Mouse (Mus musculus): ENCODE measurements around the gene Ghrl.
"Not testable (repeated sequence)": the region's sequence is repeated elsewhere in the genome, so short reads cannot be mapped to it uniquely, and the experiment has no call there.

Ghrl gene

DNA sequence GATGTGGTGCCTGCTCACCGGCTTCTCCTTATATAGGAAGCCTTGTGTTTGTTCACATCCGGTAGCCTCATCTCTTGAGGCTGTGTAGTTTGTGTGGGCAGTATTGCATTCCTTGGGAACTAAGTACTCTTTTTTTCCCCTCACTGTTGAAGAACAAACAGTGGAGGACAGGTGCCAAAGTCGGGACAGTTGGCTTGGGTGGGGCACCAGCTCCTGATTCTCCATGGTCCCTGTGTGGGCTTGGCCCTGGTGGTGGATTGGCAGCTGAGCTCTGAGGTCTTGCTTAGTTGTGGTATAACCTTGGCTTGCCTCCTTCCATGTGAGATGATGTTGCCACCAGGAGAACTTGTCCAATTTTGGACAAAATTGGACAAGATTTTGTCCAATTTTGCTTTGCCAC is at the start of gene Ghrl:
Gene Ghrl (minus strand): TSS at position 3 of the 400 bp plus-strand sequence.
- DNase-seq: no peak

DNA sequence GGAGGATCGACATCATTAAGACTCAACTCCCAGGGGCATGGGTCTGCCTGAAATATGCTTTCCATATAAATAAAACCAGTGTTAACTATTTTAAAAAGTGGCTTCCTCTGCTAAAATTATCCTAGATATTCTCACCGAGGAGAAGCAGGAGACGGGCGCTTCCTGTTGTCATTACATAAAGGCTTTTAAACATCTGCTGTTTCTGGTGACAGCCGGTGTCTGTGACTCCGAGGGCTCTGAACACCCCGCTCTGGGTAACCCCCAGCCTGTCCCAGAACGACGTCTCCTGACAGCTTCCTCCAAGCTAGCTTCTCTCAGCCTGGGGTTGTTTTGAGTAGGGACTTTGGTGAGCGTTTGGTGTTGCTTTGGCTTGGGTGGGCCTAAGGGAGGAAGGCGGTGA is 49.1 kb upstream of the Ghrl start:
- no peak for DNase-seq

DNA sequence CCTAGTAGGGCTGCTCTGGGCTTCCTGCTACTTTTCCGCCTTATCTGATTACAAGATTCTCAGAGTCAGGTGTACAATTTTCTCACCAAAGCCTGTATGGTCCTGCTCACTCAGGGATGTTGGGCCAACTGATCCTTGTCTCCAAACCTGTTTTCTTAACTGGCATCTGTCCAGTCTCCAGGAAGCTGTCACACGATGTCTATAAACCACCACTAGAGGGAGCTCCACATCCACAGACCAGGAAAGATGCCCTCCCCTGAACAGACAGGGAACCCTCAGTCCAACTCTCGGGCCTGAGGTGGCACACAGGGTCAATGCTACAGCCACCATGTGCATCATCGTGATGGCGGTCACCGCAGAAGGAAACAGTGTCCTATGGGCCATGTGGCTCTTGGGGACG is 42.0 kb upstream of the Ghrl start:
- DNase-seq: peak; percentile 72

DNA sequence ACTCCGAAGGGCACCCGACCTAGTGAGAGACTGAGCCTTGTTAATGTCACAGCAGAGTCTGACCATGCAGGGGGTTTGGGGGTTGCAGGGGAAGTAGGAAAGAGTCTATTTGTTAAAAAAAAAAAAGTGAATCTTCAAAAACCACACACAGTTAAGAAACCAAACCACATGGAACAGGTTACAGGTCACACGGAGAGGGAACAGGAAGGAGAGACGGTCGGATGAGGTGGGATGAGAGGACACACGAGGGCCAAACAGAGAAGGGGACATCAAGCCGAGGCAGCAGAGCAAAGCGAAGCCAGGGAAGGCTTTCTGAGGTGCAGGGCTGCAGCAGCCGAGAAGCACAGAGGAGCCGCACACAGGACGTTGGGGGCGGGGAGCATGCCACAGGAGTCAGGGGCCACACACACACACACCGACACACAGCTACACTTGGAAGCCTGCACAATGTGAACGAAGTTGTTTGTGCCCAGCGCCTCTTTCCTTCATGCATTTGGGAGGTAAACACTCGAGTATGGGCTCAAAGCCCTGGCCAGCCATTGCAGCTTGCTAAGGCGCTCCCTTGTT is 29.5 kb upstream of the Ghrl start:
- no peak for DNase-seq

DNA sequence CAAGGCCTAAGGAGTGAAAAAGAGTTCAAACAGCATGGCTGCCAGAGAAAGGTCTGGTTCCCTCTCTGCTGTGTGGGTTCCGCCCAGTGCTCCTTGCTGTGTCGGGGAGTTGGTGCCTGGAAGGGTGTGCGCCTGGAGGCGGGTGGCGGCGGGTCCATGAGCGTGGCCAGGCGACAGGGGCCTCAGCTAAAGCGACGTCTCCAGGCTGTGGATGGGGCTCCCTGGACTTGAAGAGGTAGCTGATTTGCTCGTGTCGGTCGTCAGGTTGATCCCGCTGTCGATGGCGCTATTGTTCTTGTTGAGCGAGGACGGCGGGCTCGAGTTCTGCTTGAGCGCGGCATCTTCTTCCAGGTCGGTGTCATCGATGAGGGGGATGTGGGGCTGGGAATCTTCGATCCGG is 28.7 kb upstream of the Ghrl start:
- DNase-seq: no peak

DNA sequence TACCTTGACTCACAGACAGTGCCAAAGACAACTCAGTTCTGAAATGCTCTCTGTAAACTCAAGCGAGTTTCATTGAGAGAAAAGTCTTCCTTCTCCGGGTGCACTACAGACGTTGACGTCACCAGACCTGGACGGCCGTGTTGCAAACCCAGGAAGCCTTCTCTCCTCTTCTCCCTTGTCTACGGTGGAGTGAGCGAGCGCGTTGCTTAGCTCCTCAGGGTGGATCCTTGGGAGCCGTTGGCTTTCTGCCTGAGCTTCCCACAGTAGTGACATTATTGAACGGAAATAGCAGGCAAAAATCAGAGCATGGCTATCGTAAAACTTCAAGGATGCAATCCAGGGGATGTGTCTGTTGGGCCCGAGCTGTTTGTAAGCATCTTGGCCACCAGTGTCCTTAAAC is 27.6 kb upstream of the Ghrl start:
- no peak for DNase-seq

DNA sequence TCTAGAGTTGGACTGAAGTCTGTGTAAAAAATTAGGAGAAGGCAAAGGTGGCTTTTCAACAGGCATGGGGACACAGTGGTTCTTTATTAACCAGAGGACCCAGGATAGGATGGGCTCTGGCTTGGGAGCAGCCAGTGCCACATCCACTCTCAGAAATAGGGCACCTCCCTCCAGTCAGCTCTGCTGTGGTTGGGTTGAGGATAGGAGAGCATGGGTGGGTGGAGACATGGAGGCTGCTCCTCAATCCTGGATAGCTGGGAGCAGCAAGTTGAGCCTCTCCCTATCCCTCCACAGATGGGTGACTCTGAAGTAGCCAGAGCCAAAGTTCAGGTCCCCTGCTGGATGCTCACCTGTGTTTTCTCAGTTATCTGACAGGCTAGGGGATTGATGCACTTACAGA is 25.4 kb upstream of the Ghrl start:
- DNase-seq: no peak

DNA sequence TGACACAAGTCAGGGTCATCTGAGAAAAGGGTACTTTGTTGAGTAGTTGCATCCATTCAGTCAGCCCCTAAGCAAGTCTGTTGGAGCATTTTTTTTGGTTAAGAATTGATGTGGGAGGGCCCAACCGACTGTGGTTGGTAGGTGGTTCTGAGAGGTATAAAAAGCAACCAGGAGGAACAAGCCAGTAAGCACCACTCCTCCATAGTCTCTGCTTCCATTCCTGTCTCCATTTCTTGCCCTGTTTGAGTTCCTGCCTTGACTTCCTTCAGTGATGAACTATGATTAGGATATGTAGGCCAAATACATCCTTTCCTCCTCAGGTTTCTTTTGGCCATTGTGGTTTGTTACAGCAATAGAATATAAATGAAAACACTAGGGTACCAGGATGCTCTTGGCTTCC is 23.4 kb upstream of the Ghrl start:
- no peak for DNase-seq

DNA sequence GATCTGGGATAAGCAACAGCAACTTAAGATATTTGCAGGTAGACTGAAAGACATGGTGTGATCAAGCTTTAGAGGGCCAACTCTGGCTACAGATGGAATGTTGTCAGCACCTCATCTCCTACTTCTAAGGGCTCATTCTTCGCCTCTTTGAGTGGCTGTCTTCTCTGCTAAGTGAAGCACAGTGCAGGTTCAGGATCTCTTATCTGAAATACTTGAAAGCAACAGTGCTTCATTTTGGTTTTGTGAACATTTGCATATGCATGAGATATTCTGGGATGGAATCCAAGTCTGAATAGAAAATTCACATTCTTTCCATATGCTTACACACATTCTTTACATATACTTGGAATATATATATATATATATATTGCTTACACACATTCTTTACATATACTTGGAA is 22.6 kb upstream of the Ghrl start:
- DNase-seq: no peak

DNA sequence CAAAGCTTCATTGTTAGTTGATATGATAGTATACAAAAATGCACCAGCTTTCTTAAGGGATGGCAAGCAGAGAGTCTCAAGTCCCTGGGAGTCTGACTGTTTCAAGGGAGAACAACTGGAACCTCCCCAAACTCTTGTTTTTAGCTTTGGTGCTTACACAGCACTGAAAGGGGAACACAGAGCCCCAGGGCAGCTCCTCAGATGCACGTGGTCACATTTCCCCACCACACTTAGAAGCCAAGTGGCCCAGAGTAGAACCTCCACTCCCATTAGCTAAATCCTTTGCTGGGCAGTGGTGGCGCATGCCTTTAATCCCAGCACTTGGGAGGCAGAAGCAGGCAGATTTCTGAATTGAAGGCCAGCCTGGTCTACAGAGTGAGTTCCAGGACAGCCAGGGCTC is 21.7 kb upstream of the Ghrl start:
- DNase-seq: no peak

DNA sequence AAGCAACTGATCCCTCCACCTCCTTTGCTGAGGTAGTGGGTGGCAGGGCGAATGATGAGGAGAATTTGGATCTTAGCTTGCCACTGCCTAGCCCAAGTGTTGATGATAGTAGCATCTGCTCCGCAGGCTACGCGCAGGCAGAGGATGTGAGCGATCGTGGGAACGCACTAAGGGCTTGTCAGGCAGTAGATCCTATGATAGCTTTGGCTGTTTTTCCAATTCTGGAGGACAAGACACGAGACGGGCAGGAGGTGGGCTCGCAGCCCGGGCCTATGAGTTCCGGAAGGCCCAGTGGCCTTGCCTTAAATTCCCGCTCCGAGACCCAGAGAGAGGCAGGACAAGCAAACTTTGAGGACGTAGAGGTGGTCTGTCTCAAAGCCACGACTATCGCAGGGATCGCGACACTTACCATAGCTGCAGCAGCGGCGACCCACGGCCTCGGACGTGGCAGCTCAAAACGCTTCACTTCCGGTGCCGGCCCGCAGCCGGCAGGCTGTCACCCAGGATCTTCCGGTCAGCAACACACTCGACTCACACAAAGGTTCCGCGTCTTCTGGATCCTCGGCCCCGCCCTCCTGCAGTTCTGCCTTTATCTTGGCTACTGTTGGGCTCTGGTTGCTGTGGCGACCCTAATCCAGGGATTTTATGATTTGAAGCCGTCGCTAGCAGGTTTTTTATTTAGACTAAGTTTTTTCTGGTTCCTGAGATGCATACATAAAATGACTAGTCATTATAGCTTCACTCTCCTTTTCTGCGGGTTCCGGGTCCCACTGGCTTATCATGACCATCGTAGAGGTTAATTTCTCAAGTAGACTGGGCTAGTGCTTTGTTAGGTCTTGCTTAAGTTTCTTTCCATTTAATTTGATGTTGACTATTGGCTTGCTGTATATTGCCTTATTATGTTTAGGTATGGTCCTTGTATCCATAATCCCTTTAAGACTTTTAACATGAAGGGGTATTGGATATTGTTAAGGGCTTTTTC is 20.8 kb upstream of the Ghrl start, which contains the start of gene Sec13:
Gene Sec13 (minus strand): TSS at position 508 of the 982 bp plus-strand sequence.
- peak; percentile 93 for DNase-seq

DNA sequence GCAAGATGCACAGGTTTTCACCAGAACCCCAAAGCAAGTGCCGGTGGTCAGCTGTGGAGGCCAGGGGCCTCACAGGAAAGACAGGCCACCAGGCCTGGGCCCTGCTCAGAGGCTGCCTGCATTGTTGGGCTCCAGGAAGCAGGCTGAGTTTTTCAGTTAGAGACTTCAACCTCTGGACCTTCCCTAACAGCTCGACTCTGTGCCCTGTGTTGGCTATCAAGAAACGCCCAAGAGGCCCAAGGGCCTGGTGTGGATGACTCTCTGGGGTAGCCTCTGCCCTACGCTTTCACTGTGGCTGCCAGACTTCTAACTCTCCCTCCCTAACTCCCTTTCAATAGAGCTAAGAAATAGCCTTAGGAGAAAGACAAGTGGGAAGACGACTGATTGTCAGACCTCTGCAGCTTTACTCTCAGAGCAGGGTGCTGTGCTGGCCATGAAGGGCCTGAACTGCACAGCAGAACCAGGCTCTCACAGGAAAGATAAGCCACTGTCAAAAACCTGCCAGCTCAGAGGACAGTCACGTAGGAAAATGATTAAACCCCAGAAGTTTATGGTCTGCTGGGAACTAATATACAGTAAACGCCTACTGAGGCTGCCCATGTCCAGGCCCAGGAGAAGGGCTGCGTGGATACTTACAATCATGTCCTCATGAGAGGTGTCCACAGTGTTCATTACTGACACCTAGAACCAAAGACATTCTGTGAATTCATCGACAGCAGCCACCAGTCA is 17.8 kb upstream of the Ghrl start:
- no peak for DNase-seq

DNA sequence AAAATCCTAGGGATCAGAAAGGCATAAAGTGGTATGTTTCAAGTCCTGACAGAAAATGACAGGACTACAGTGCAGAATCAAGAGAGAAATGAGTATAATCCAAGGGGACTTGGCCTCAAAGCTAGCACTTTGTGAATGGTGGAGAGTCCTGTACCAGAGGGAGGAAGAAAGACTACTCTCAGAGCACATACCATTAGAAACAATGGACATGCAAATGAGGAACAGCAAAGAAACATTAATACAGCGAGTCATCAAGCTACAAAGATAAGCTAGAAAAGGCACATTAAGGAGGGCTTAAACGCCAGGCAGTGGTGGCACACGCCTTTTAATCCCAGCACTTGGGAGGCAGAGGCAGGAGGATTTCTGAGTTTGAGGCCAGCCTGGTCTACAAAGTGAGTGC is 11.6 kb upstream of the Ghrl start:
- DNase-seq: no peak

DNA sequence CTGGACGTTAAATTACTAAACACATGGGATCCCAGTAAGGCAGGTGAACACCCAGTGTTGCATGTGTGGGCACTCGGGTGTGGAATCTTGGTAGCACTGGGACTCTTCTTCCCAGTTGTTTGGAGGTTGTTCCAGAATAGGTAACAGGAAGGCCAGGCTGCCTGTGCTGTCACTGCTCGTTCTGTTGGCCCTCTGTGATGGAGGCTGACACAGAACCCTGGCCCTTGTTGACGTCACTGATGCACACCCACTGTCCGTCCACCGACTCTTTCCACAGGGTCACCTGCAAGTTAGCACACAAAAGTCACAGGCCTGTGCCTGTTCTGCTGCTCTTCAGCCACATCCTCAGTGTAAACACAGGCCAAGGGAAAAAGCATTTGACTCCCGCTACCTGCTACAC is 8.5 kb upstream of the Ghrl start:
- DNase-seq: no peak

DNA sequence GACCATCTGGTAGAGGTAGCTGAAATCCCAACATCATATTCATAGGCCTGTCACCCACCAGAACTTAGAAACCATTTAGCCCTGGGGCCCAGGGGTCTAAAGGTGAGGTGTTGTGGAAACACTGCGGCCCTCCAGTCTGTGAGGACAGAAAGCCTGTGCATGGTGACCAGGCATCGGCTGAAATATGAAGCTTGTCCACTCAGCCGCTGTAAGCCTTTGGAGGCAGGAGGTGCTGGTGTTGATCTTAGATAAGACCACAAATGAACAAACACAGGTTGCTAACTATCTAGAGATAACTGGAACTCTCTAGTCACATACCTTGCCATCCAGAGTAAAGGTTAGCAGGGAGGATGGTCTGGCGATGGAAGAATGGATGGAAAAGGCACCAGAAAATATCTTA is 1.4 kb upstream of the Ghrl start:
- DNase-seq: no peak

DNA sequence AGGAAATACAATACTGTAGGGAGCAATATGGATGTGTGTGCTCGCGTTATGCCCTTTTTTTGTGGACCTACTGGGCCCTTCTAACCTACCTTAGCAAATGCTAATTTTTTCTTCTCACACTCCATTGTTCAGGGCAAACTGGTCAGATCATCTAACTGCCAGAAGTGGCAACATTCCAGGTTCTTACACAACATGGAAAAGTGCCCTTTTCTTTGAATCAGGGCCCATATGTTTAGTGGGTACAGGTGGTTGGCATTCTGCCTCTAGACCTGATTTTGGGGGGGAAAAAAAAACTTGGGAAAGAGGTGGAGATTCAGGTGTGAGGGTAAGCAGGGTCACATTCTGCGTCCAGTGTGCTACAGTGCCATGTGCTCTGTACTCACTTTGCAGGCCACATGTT is 2.1 kb downstream of the Ghrl start:
- peak; percentile 22 for DNase-seq

DNA sequence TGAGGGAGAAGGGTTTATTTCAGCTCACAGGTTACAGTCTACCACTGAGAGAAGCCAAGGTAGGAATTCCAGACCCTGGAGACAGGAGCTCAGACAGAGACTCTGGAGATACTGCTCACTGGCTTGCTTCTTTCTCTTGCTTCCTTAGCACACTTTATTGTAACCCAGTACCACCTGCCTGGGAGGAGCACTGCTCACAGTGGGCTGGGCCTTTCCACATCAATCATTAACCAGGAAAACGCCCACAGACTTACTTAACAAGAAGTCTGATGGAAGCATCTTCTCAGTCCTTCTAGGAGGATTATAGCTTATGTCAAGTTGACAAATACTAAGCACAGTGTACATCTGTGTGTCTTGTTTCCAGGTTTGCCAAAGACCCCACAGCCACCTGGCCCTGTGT is 4.9 kb downstream of the Ghrl start:
- DNase-seq: no peak

DNA sequence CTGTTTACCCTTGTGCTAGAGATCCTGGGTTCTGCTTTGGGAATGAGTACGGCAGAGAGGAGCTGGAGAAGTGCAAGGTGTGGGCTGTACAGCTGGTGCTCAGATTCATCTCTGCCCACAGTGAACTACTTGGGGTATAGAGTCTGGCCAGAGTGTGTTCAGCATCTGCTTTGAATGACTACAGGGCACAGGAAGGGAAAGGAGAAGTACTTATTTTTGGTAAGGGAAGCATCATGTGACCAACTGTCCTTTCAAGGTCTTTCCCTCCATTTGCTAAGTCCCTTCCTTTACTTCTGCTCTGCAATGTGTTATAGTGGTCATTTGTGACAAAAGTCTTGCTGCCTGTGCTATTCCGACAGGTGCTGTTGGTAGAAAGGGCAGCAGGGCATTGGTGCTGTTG is 5.4 kb downstream of the Ghrl start:
- no peak for DNase-seq

DNA sequence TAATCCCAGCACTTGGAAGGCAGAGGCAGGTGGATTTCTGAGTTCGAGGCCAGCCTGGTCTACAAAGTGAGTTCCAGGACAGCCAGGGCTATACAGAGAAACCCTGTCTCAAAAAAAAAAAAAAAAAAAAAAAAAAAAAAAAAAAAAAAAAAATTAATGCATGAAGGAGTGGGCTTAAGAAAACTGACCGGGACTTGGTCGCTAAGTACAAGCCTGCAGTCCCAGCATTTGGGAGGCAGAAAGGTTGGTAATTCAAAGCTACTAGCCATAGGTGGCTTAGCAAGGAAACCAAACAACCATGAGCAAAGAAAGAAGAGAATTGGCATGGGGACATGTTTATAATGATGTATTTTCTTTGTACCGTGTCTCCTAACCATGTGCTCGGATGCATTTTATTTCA is 6.3 kb downstream of the Ghrl start:
- DNase-seq: not testable (repeated sequence)

DNA sequence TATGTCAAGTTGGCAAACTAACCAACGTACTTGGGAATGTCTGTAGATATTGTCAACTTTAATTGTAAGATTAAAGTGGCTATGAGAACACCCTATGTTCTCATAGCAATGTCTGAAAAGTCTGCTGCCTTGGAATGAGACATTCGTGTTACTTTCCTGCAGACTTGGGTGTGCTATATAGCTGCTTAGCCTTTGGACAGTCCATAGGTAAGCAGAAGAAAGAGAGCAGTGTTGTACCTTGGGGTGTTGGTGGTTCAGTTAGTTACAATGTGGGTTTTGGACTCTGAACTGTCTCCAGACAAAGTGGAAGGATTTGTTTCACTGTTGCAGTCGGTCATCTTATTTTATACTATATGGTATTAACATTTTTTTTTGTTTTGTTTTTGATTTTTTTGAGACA is 7.0 kb downstream of the Ghrl start:
- no peak for DNase-seq

DNA sequence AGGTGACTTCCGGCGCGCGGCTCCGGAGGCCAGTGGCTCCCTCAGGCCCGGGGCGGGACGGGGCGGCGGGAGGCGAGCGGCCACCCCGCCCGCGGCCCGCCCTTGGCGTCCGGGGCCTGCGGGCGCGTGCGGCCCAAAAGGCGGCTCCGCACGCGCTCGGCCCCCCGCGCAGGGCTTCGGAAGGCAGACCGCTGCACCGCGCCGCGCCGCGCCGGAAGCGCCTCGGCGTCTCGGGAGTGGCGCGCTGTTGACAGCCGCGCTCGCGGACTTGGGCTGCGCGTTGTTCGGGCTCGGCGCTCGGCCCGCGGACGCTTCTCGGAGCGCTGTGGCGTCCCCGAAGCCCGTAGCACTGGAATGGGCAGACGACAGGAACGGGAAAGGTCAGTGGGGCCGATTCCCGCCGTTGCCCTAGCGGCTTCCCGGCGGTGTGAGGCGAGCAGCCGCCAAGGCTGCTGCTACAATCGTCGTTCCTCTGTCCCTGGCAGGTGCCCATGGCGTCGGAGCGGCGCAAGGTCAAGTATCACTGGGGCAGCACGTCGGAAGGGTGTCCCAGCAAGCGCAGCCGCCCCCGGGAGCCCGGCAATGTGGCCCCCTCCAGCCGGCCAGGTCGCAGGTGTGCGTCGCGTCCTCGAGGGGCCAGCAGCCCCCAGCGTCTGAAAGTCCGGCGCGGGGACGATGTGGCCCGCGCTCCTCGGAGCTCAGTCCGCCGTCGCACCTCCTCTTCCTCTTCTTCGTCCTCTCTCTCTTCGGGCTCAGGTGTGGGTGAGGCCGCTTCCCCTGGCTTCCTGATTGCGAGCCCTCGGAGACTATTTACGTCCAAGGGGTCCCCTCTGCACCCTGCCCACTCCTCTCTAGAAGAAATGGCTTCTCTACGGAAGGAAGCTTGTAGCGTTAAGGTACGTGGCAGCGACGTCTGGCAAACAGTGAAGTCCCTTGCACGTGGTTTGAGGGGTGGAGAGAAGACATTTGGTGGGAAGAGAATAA is 22.2 kb downstream of the Ghrl start:
- peak; percentile 45 for DNase-seq

DNA sequence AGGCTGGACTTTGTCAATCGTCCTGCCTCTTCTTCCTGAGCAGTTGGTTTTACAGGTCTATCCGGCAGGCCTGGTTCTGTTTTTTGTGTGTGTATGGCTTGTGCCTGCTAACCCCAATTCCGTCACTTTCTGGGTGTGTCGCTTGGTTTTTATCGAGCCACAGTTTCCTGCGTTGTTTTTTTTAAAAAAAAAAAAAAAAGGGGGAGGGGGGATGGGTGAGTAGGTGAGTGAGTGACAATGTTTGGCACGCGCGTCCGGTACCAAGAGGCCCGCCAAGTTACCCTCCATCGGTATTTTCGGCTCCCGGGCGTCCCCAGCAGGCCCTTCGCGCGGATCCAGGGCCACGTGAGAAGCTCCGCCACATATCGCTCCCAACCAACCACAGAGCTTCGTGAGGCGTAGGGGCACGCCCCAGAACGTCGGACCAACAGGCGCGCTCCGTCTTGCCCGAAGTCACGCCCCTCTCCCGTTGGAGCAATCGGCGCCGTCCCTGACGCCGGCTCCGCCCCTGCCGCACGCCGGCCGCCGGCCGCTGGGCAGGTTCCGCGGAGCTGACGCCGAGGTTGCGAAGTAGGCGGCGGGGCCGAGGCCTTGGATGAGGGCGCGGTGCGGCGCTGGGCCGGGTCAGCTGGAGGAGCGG is 23.0 kb downstream of the Ghrl start, which contains the start of gene Tatdn2:
Gene Tatdn2 (plus strand): TSS at position 469 of the 640 bp plus-strand sequence.
- peak; percentile 98 for DNase-seq
